Mouse (Mus musculus) heart, embryonic 13.5 days (tissue): ENCODE measurements around the gene 4932415D10Rik. TPM values are rescaled to one million over a fixed set of nuclear protein-coding genes. Genes with fewer than 3 reads are reported as not detected.

Experiments used
- polyA plus RNA-seq: library from polyadenylated mRNA; unstranded; fragments of >200 nt; fragmentation: Nextera tagmentation; extraction: Ambion mirVana; gene quantifications from 2 replicates; pipeline ENCODE4 v1.2.1, GENCODE M21; 2015

4932415D10Rik gene
- polyA plus RNA-seq, 1 experiment from 2014 or later = not detected

Other genes starting within 250 kb of the 4932415D10Rik start
- 2.4 and 3.4 TPM in 2 replicates for gene BC024063, start 233.2 kb downstream of the 4932415D10Rik start, polyA plus RNA-seq
- 3.4 and 4.4 TPM in 2 replicates for gene AU041133, start 188.6 kb downstream of the 4932415D10Rik start, polyA plus RNA-seq
- gene Zfp938, start 75.3 kb downstream of the 4932415D10Rik start, polyA plus RNA-seq = 10.4 and 12.2 TPM in 2 replicates
- 7.7 and 8.4 TPM in 2 replicates for gene Gm4924, start 37.7 kb upstream of the 4932415D10Rik start, polyA plus RNA-seq
- not detected in 2 replicates for gene Gm1553, start 176.0 kb upstream of the 4932415D10Rik start, polyA plus RNA-seq